ENCODE assay signal across 16 mouse cellular contexts in the genomic region with DNA sequence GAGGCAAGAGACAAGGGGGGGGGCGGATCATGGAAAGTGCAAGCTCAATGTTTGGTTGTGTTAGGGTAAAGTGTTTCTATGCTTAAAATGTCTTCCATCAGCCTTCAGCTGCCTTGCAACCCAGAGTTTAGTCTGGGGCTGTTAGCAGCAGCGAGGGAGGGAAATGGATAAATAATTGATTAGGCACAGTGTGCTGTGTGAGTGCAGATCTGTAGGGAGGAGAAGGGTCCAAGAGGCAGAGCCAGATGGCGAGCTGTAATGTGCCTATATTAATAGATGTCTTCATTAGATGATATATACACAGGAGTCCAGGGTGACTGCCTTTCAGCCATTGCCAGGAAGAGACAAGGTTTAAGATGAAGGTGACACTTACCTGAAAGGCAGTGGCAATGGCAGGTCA.
DNase-seq lines count a peak whose midpoint lies in the region; ATAC-seq and TF ChIP-seq lines count a peak whose summit lies in the region.
"Had no signal": no experiment of that assay in that cellular context is flagged by ENCODE, and none has a peak within 500 bp of the region (broad histone marks: within the 10 kb centered on the region; RNA-seq: fewer than 3 reads in every experiment).

No protein-coding gene starts in this region.

- 56% methylated on average over 3 of the region's 3 CpGs for WGBS in liver, postnatal 0 days (ENCODE audit: insufficient replicate concordance)
- WGBS in hindbrain, embryonic 11.5 days, result 50% methylated on average over 3 of the region's 3 CpGs
- 45% methylated on average over 3 of the region's 3 CpGs for WGBS in liver, embryonic 14.5 days (ENCODE audit: insufficient replicate concordance)
- 42% methylated on average over 3 of the region's 3 CpGs for WGBS in neural tube, embryonic 14.5 days
- 63% methylated on average over 3 of the region's 3 CpGs for WGBS in heart, embryonic 10.5 days

- no peak for TF ChIP-seq CTCF in liver, postnatal 0 days (IDR thresholded peaks at IDR 0.05; ENCODE audit: low read depth)
- no peak for TF ChIP-seq CTCF in liver, embryonic 14.5 days (IDR thresholded peaks at IDR 0.05; ENCODE audit: low read depth)

- no peak overlapping the region for H3K9ac ChIP-seq in liver, postnatal 0 days (replicated peaks)
- H3K9ac ChIP-seq in hindbrain, embryonic 11.5 days (ENCODE audit: low read depth, low read length), result no peak overlapping the region
- H3K9ac ChIP-seq in liver, embryonic 14.5 days (replicated peaks), result no peak overlapping the region
- H3K9ac ChIP-seq in neural tube, embryonic 14.5 days (replicated peaks; ENCODE audit: low read depth, low read length), result no peak overlapping the region
- H3K9ac ChIP-seq: limb, embryonic 12.5 days had no signal

- no peaks in the 10 kb centered on the region for H3K36me3 ChIP-seq in liver, postnatal 0 days (replicated peaks; ENCODE audit: insufficient read depth, low read length)
- no peaks in the 10 kb centered on the region for H3K36me3 ChIP-seq in hindbrain, embryonic 11.5 days (ENCODE audit: control insufficient read depth, insufficient read depth, low read length)
- H3K36me3 ChIP-seq in liver, embryonic 14.5 days (replicated peaks; ENCODE audit: control insufficient read depth, insufficient read depth, low read depth), result no peaks in the 10 kb centered on the region
- no peaks in the 10 kb centered on the region for H3K36me3 ChIP-seq in neural tube, embryonic 14.5 days (ENCODE audit: control insufficient read depth, insufficient read depth, low read length)
- no peaks in the 10 kb centered on the region for H3K36me3 ChIP-seq in heart, embryonic 10.5 days
- H3K36me3 ChIP-seq: limb, embryonic 12.5 days had no signal

- ATAC-seq in liver, postnatal 0 days, result no peak
- peak; percentile 85 for ATAC-seq in hindbrain, embryonic 11.5 days (ENCODE audit: low FRiP score)
- ATAC-seq in liver, embryonic 14.5 days (ENCODE audit: insufficient read depth), result peak; percentile 56
- ATAC-seq in neural tube, embryonic 14.5 days (ENCODE audit: low read depth), result peak; percentile 89

- H3K9me3 ChIP-seq in liver, postnatal 0 days (ENCODE audit: low read length), result no peaks in the 10 kb centered on the region
- H3K9me3 ChIP-seq in hindbrain, embryonic 11.5 days (ENCODE audit: control insufficient read depth, low read length), result no peaks in the 10 kb centered on the region
- no peaks in the 10 kb centered on the region for H3K9me3 ChIP-seq in liver, embryonic 14.5 days (ENCODE audit: control insufficient read depth, low read length)
- no peaks in the 10 kb centered on the region for H3K9me3 ChIP-seq in neural tube, embryonic 14.5 days (ENCODE audit: control insufficient read depth, low read length)
- H3K9me3 ChIP-seq in heart, embryonic 10.5 days, result no peaks in the 10 kb centered on the region
- H3K9me3 ChIP-seq: limb, embryonic 12.5 days had no signal

- no peaks in the 10 kb centered on the region for H3K4me1 ChIP-seq in liver, postnatal 0 days (ENCODE audit: insufficient read depth)
- H3K4me1 ChIP-seq in hindbrain, embryonic 11.5 days (replicated peaks; ENCODE audit: control insufficient read depth, insufficient read depth, low read length), result no peaks in the 10 kb centered on the region
- H3K4me1 ChIP-seq in liver, embryonic 14.5 days (replicated peaks; ENCODE audit: control insufficient read depth in 2 of 2, insufficient read depth in 2 of 2, low read length in 1 of 2), result peaks cover 0 to 11% of the 10 kb centered on the region in 2 experiments; a peak in 2 of 4 replicates
- H3K4me1 ChIP-seq in neural tube, embryonic 14.5 days (ENCODE audit: control insufficient read depth, insufficient read depth, low read length), result peaks cover 6% of the 10 kb centered on the region
- 0 out of 2 replicates have a peak, but pooled peaks cover 4% of the 10 kb centered on the region for H3K4me1 ChIP-seq in heart, embryonic 10.5 days
- H3K4me1 ChIP-seq: limb, embryonic 12.5 days had no signal

- TF ChIP-seq EP300 in liver, postnatal 0 days (IDR thresholded peaks at IDR 0.05; ENCODE audit: low read depth), result no peak
- TF ChIP-seq EP300 in liver, embryonic 14.5 days (IDR thresholded peaks at IDR 0.05; ENCODE audit: low read depth), result no peak

- H3K27me3 ChIP-seq in liver, postnatal 0 days (ENCODE audit: insufficient read depth, low read length), result no peaks in the 10 kb centered on the region
- H3K27me3 ChIP-seq in hindbrain, embryonic 11.5 days (ENCODE audit: control insufficient read depth, insufficient read depth, low read length), result no peaks in the 10 kb centered on the region
- no peaks in the 10 kb centered on the region for H3K27me3 ChIP-seq in liver, embryonic 14.5 days (ENCODE audit: control insufficient read depth, insufficient read depth, low read length)
- no peaks in the 10 kb centered on the region for H3K27me3 ChIP-seq in neural tube, embryonic 14.5 days (ENCODE audit: control insufficient read depth, insufficient read depth, low read length)
- no peaks in the 10 kb centered on the region for H3K27me3 ChIP-seq in heart, embryonic 10.5 days (ENCODE audit: insufficient read depth, poor library complexity, severe bottlenecking)
- H3K27me3 ChIP-seq: limb, embryonic 12.5 days had no signal

- no peak overlapping the region for H3K4me2 ChIP-seq in liver, postnatal 0 days (ENCODE audit: low read depth, low read length)
- H3K4me2 ChIP-seq in hindbrain, embryonic 11.5 days (replicated peaks; ENCODE audit: low read depth, low read length), result no peak overlapping the region
- peak overlapping the region; percentile 1; the same call in 1 of the 2 replicates for H3K4me2 ChIP-seq in liver, embryonic 14.5 days (ENCODE audit: low read depth)
- no peak overlapping the region for H3K4me2 ChIP-seq in neural tube, embryonic 14.5 days (ENCODE audit: low read depth, low read length)
- H3K4me2 ChIP-seq: limb, embryonic 12.5 days had no signal

- H3K27ac ChIP-seq in liver, postnatal 0 days (ENCODE audit: low read depth), result no peak overlapping the region
- no peak overlapping the region for H3K27ac ChIP-seq in hindbrain, embryonic 11.5 days (ENCODE audit: low read depth, low read length)
- peak overlapping the region; percentile 54 for H3K27ac ChIP-seq in liver, embryonic 14.5 days
- H3K27ac ChIP-seq in neural tube, embryonic 14.5 days (ENCODE audit: low read depth, low read length), result no peak overlapping the region
- no peak overlapping the region for H3K27ac ChIP-seq in heart, embryonic 10.5 days
- H3K27ac ChIP-seq: limb, embryonic 12.5 days had no signal

- peak; percentile 2 for DNase-seq in liver
- no peak for DNase-seq in liver, postnatal 0 days
- peak; percentile 14 for DNase-seq in hindbrain, embryonic 11.5 days (ENCODE audit: low spot score)
- no peak for DNase-seq in liver, embryonic 14.5 days (ENCODE audit: low read depth in 3 of 3, low spot score in 3 of 3)
- no peak for DNase-seq in heart, embryonic 10.5 days (ENCODE audit: low spot score)
- DNase-seq in Muller cell, postnatal 12 days (ENCODE audit: inconsistent ontology term), result no peak
- DNase-seq in left cerebral cortex, adult 18-20 months (ENCODE audit: low spot score in 2 of 2), result no peak
- DNase-seq: adrenal gland, postnatal 25 days; cerebellum, postnatal 14 days; heart, postnatal 10 days; kidney, adult 11 months; kidney, postnatal 4 days; layer of hippocampus, postnatal 36 days; lung, postnatal 14 days had no signal

- H3K4me3 ChIP-seq in liver, postnatal 0 days (ENCODE audit: low read depth, low read length), result no peak overlapping the region
- H3K4me3 ChIP-seq in hindbrain, embryonic 11.5 days (ENCODE audit: low read depth, low read length), result no peak overlapping the region
- H3K4me3 ChIP-seq in liver, embryonic 14.5 days (ENCODE audit: insufficient read depth in 1 of 2, low read depth in 2 of 2, low read length in 2 of 2), result no peak overlapping the region
- H3K4me3 ChIP-seq in neural tube, embryonic 14.5 days (ENCODE audit: low read depth, low read length), result no peak overlapping the region
- H3K4me3 ChIP-seq in heart, embryonic 10.5 days, result no peak overlapping the region
- H3K4me3 ChIP-seq: limb, embryonic 12.5 days had no signal

Comparison
In these comparisons a context has a peak if more than half of its experiments do, and no peak if none do; other contexts are left out.
1. DNase-seq: peak in liver (single experiment) and hindbrain, embryonic 11.5 days (single experiment); none in liver, postnatal 0 days (single experiment), liver, embryonic 14.5 days (0 of 3), heart, embryonic 10.5 days (single experiment), Muller cell, postnatal 12 days (single experiment) and left cerebral cortex, adult 18-20 months (0 of 2).